Mouse (Mus musculus) forebrain, embryonic 12.5 days (tissue): ENCODE measurements at regions not wholly inside any gene's neighbourhood (a gene's known extent, or its start where the extent isn't known, plus 50 kb on each side); places are given as distances from the start of the nearest gene placed in this dataset.
A peak's percentile ranks its signal among the peaks of the same experiment; 100 is the strongest.

Experiments used
- ATAC-seq: fragments of 200-750 bp; cut with Nextera tagmentation; 2 replicates; pipeline ENCODE4 v1.8.0; 2017; ENCODE audit warnings: moderate TSS enrichment; ENCODE audit not compliant: low FRiP score
- H3K27ac ChIP-seq: fragments of 300-500 bp; sonication (generic); 2 replicates; pipeline ENCODE4 v1.5.1; 2016; ENCODE audit warnings: mild to moderate bottlenecking
- H3K27me3 ChIP-seq: fragments of 300-500 bp; sonication (generic); 2 replicates; pipeline ENCODE4 v1.6.1; 2016; ENCODE audit warnings: mild to moderate bottlenecking
- H3K36me3 ChIP-seq: fragments of 300-500 bp; sonication (generic); replicated peaks from 2 replicates; pipeline ENCODE4 v1.6.1; 2016; ENCODE audit warnings: mild to moderate bottlenecking
- H3K4me1 ChIP-seq: fragments of 300-500 bp; sonication (generic); 2 replicates; pipeline ENCODE4 v1.6.1; 2016
- H3K4me2 ChIP-seq: fragments of 300-500 bp; sonication (generic); 2 replicates; pipeline ENCODE4 v1.6.1; 2016; ENCODE audit warnings: mild to moderate bottlenecking, moderate library complexity
- H3K4me3 ChIP-seq: fragments of 300-500 bp; sonication (generic); replicated peaks from 2 replicates; pipeline ENCODE4 v1.5.1; 2016; ENCODE audit warnings: mild to moderate bottlenecking
- H3K9ac ChIP-seq: fragments of 300-500 bp; sonication (generic); 2 replicates; pipeline ENCODE4 v1.6.1; 2016; ENCODE audit warnings: mild to moderate bottlenecking
- H3K9me3 ChIP-seq: fragments of 300-500 bp; sonication (generic); 2 replicates; pipeline ENCODE4 v1.6.1; 2016
- WGBS: fragments of 180-500 bp; shearing (Covaris S2); methylation state at CpG from one replicate; pipeline ENCODE4 v1.1.7; 2016; 5-methylcytosine and 5-hydroxymethylcytosine counted together

- Histone ChIP-seq H3K9ac (no peak overlapping the region), H3K4me1 (no peaks in the 10 kb centered on the region), H3K27me3 (no peaks in the 10 kb centered on the region), H3K36me3 (no peaks in the 10 kb centered on the region), H3K4me3 (no peak overlapping the region), H3K4me2 (no peak overlapping the region), H3K27ac (no peak overlapping the region), H3K9me3 (no peaks in the 10 kb centered on the region)
- no peak for ATAC-seq
- 86% methylated on average over 5 of the region's 5 CpGs for WGBS
Measured at GRCm38 (mm10) chr9:84178705-84179104, 253.8 kb downstream of the Bckdhb start.

GRCm38 (mm10) chr9:84179238-84179637, 254.3 kb downstream of the Bckdhb start:
- Histone ChIP-seq H3K9ac (no peak overlapping the region), H3K9me3 (no peaks in the 10 kb centered on the region), H3K4me3 (no peak overlapping the region), H3K4me1 (no peaks in the 10 kb centered on the region), H3K36me3 (no peaks in the 10 kb centered on the region), H3K27me3 (no peaks in the 10 kb centered on the region), H3K4me2 (no peak overlapping the region), H3K27ac (no peak overlapping the region)
- ATAC-seq = no peak
- 47% methylated on average over 4 of the region's 4 CpGs for WGBS

GRCm38 (mm10) chr9:84183637-84184374, 258.9 kb downstream of the Bckdhb start:
- Histone ChIP-seq H3K27ac (no peak overlapping the region), H3K4me3 (no peak overlapping the region), H3K36me3 (no peaks in the 10 kb centered on the region), H3K4me2 (no peak overlapping the region), H3K9ac (no peak overlapping the region), H3K9me3 (no peaks in the 10 kb centered on the region), H3K27me3 (no peaks in the 10 kb centered on the region), H3K4me1 (no peaks in the 10 kb centered on the region)
- no peak for ATAC-seq
- WGBS = 69% methylated on average over 6 of the region's 6 CpGs

GRCm38 (mm10) chr9:84187531-84187930, 262.6 kb downstream of the Bckdhb start:
- Histone ChIP-seq H3K4me3 (no peak overlapping the region), H3K27me3 (no peaks in the 10 kb centered on the region), H3K9me3 (no peaks in the 10 kb centered on the region), H3K27ac (no peak overlapping the region), H3K9ac (no peak overlapping the region), H3K4me2 (no peak overlapping the region), H3K36me3 (no peaks in the 10 kb centered on the region), H3K4me1 (no peaks in the 10 kb centered on the region)
- 77% methylated on average over 3 of the region's 3 CpGs for WGBS
- ATAC-seq = no peak

- WGBS = 77% methylated on average over 1 of the region's 1 CpGs
- Histone ChIP-seq H3K9me3 (no peaks in the 10 kb centered on the region), H3K27ac (no peak overlapping the region), H3K4me1 (no peaks in the 10 kb centered on the region), H3K36me3 (no peaks in the 10 kb centered on the region), H3K27me3 (no peaks in the 10 kb centered on the region), H3K4me2 (no peak overlapping the region), H3K9ac (no peak overlapping the region), H3K4me3 (no peak overlapping the region)
- no peak for ATAC-seq
Measured at GRCm38 (mm10) chr9:84193405-84193804, 268.5 kb downstream of the Bckdhb start.

- Histone ChIP-seq H3K36me3 (no peaks in the 10 kb centered on the region), H3K4me1 (no peaks in the 10 kb centered on the region), H3K27ac (no peak overlapping the region), H3K4me2 (no peak overlapping the region), H3K27me3 (no peaks in the 10 kb centered on the region), H3K9ac (no peak overlapping the region), H3K4me3 (no peak overlapping the region), H3K9me3 (no peaks in the 10 kb centered on the region)
- ATAC-seq = no peak
- 89% methylated on average over 4 of the region's 4 CpGs for WGBS
Measured at GRCm38 (mm10) chr9:84194716-84195115, 269.8 kb downstream of the Bckdhb start.

GRCm38 (mm10) chr9:84195338-84195737, 270.4 kb downstream of the Bckdhb start:
- Histone ChIP-seq H3K27me3 (no peaks in the 10 kb centered on the region), H3K4me1 (no peaks in the 10 kb centered on the region), H3K4me3 (no peak overlapping the region), H3K36me3 (no peaks in the 10 kb centered on the region), H3K4me2 (no peak overlapping the region), H3K27ac (no peak overlapping the region), H3K9ac (no peak overlapping the region), H3K9me3 (no peaks in the 10 kb centered on the region)
- ATAC-seq = no peak
- 71% methylated on average over 4 of the region's 4 CpGs for WGBS

GRCm38 (mm10) chr9:84200208-84200607, 275.3 kb downstream of the Bckdhb start:
- Histone ChIP-seq H3K27me3 (no peaks in the 10 kb centered on the region), H3K4me1 (no peaks in the 10 kb centered on the region), H3K9ac (no peak overlapping the region), H3K27ac (no peak overlapping the region), H3K9me3 (no peaks in the 10 kb centered on the region), H3K4me3 (no peak overlapping the region), H3K4me2 (no peak overlapping the region), H3K36me3 (no peaks in the 10 kb centered on the region)
- ATAC-seq = no peak
- WGBS = 90% methylated on average over 3 of the region's 3 CpGs

- Histone ChIP-seq H3K4me1 (no peaks in the 10 kb centered on the region), H3K4me3 (no peak overlapping the region), H3K27ac (no peak overlapping the region), H3K4me2 (no peak overlapping the region), H3K27me3 (no peaks in the 10 kb centered on the region), H3K36me3 (no peaks in the 10 kb centered on the region), H3K9ac (no peak overlapping the region), H3K9me3 (no peaks in the 10 kb centered on the region)
- ATAC-seq = no peak
- WGBS = 74% methylated on average over 3 of the region's 3 CpGs
Measured at GRCm38 (mm10) chr9:84204056-84204455, 279.1 kb downstream of the Bckdhb start.

- Histone ChIP-seq H3K4me2 (no peak overlapping the region), H3K9me3 (no peaks in the 10 kb centered on the region), H3K9ac (no peak overlapping the region), H3K27me3 (no peaks in the 10 kb centered on the region), H3K36me3 (no peaks in the 10 kb centered on the region), H3K4me1 (no peaks in the 10 kb centered on the region), H3K27ac (no peak overlapping the region), H3K4me3 (no peak overlapping the region)
- 85% methylated on average over 4 of the region's 4 CpGs for WGBS
- ATAC-seq = no peak
Measured at GRCm38 (mm10) chr9:84240491-84240975, 315.6 kb downstream of the Bckdhb start.

GRCm38 (mm10) chr9:84249765-84250164, 324.8 kb downstream of the Bckdhb start:
- H3K36me3 ChIP-seq = no peaks in the 10 kb centered on the region
- no peak for ATAC-seq
- no peak overlapping the region for H3K9ac ChIP-seq
- no peak overlapping the region for H3K4me2 ChIP-seq
- H3K27me3 ChIP-seq = no peaks in the 10 kb centered on the region
- H3K4me1 ChIP-seq = peaks cover 11% of the 10 kb centered on the region
- H3K9me3 ChIP-seq = no peaks in the 10 kb centered on the region
- WGBS = 95% methylated on average over 1 of the region's 1 CpGs
- H3K27ac ChIP-seq = no peak overlapping the region
- H3K4me3 ChIP-seq = no peak overlapping the region

GRCm38 (mm10) chr9:84253022-84253991, 328.4 kb downstream of the Bckdhb start:
- no peaks in the 10 kb centered on the region for H3K36me3 ChIP-seq
- H3K9ac ChIP-seq = no peak overlapping the region
- H3K9me3 ChIP-seq = no peaks in the 10 kb centered on the region
- peaks cover 11% of the 10 kb centered on the region for H3K4me1 ChIP-seq
- peak; percentile 90 for ATAC-seq
- WGBS = 15% methylated on average over 7 of the region's 7 CpGs
- no peak overlapping the region for H3K27ac ChIP-seq
- no peak overlapping the region for H3K4me3 ChIP-seq
- H3K27me3 ChIP-seq = no peaks in the 10 kb centered on the region
- H3K4me2 ChIP-seq = no peak overlapping the region
